Mouse (Mus musculus): Measurements from ENCODE around the gene Bloc1s2.
"Not testable (repeated sequence)": the region's sequence is repeated elsewhere in the genome, so short reads cannot be mapped to it uniquely, and the experiment has no call there.

Bloc1s2 gene

GRCm38 (mm10) chr19:44127729-44128497, 18.3 kb downstream of the Bloc1s2 start:
- DNase-seq (ENCODE audit: low spot score in 2 of 2) = no peak

GRCm38 (mm10) chr19:44121137-44121536, 25.1 kb downstream of the Bloc1s2 start:
- DNase-seq (ENCODE audit: low spot score in 2 of 2) = no peak

GRCm38 (mm10) chr19:44120686-44121085, 25.6 kb downstream of the Bloc1s2 start:
- DNase-seq (ENCODE audit: low spot score in 2 of 2) = not testable (repeated sequence)

- no peak for DNase-seq (ENCODE audit: low spot score in 2 of 2)
These were observed 28.5 kb downstream of the Bloc1s2 start for GRCm38 (mm10) chr19:44117793-44118192.

- no peak for DNase-seq (ENCODE audit: low spot score in 2 of 2)
These were observed 34.5 kb downstream of the Bloc1s2 start for GRCm38 (mm10) chr19:44111706-44112105.

- no peak for DNase-seq (ENCODE audit: low spot score in 2 of 2)
These were observed 35.9 kb downstream of the Bloc1s2 start for GRCm38 (mm10) chr19:44110356-44110755.

GRCm38 (mm10) chr19:44108996-44109395, 37.2 kb downstream of the Bloc1s2 start:
- no peak for DNase-seq (ENCODE audit: low spot score in 2 of 2)

- no peak for DNase-seq (ENCODE audit: low spot score in 2 of 2)
These were observed 38.4 kb downstream of the Bloc1s2 start for GRCm38 (mm10) chr19:44107661-44108521.

- peak; percentile 90 to 91 for DNase-seq (ENCODE audit: low spot score in 2 of 2)
These were observed 39.2 kb downstream of the Bloc1s2 start, which contains the start of gene Chuk for GRCm38 (mm10) chr19:44106831-44107660. Gene Chuk (minus strand): TSS chr19:44107480.

- DNase-seq (ENCODE audit: low spot score in 2 of 2) = no peak
These were observed 41.9 kb downstream of the Bloc1s2 start for GRCm38 (mm10) chr19:44104393-44104792.

GRCm38 (mm10) chr19:44103001-44103400, 43.2 kb downstream of the Bloc1s2 start:
- no peak for DNase-seq (ENCODE audit: low spot score in 2 of 2)

- DNase-seq (ENCODE audit: low spot score in 2 of 2) = no peak
These were observed 45.4 kb downstream of the Bloc1s2 start for GRCm38 (mm10) chr19:44100840-44101239.

Data from natural killer cell, adult 2 months (primary cell).